Mouse (Mus musculus) adrenal gland, adult 2 months (tissue): ENCODE measurements around the gene Ier3. TPM values are rescaled to one million over a fixed set of nuclear protein-coding genes. Genes with fewer than 3 reads are reported as not detected.
A peak's percentile ranks its signal among the peaks of the same experiment; 100 is the strongest.

Source experiments
- DNase-seq: peaks from one replicate; pipeline ENCODE4 v3.0.0; 2021
- long read RNA-seq: library from polyadenylated mRNA; stranded (forward); transcript quantifications from one replicate; pipeline ENCODE4 v2.0.0, GENCODE M21; 2021
- polyA plus RNA-seq: library from polyadenylated mRNA; depleted of rRNA; stranded (reverse); fragments of >200 nt; gene quantifications from 2 replicates; pipeline ENCODE4 v1.2.3, GENCODE M21; 2012; rRNA removed
- total RNA-seq, 2 experiments: library from RNA; stranded (reverse); gene quantifications; 2 replicates each; pipeline ENCODE4 v1.2.3; 2021

The Ier3 gene
- total RNA-seq (10 to 100 TPM in 1 of 2 experiments, 1 to 10 TPM in 1; 9.6 to 13.8 TPM), polyA plus RNA-seq (17.1 and 17.6 TPM in 2 replicates)
- long read RNA-seq, partial matches to known transcripts = 0 of 1 reads
- long read RNA-seq, other reads (novel, unspliced or antisense) = 0 of 1 reads

DNA sequence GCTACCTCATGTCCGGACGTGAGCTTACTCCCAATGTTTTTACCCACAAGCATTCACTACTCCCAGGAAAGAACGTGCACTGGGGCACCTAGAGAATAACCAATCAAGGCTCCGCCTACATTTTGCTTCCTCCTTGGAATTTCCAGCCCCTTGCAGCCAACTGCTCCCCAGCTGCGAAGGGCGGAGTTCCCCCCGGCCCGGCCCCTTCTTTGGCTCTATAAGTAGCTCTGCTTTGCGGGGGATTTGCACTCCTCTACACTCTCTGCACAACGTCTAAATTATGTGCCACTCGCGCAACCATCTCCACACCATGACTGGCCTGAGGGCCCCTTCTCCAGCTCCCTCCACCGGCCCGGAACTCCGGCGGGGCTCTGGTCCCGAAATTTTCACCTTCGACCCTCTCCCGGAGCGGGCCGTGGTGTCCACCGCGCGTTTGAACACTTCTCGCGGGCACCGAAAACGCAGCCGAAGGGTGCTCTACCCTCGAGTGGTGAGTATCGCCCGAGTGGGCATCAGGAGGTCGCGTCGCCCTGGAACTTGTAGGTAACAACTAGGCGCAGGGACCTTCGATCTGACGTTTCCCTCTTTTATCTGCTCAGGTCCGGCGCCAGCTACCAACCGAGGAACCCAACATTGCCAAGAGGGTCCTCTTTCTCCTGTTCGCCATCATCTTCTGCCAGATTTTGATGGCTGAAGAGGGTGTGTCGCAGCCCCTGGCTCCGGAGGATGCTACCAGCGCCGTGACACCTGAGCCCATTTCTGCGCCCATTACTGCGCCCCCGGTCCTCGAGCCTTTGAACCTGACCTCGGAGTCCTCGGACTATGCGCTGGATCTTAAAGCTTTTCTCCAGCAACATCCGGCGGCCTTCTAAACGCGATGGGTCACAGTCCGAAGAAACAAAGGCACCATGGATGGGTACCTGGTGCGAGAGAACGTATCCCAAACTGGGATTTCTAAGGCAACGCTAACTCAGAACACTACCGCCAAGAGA lies at the start of gene Ier3:
Ier3 (plus strand) TSS at position 246 of the 992 bp plus-strand sequence.
- peak; percentile 91 for DNase-seq

GRCm38 (mm10) chr17:35776811-35777609 lies 44.5 kb upstream of the Ier3 start:
- peak; percentile 89 for DNase-seq

DNA sequence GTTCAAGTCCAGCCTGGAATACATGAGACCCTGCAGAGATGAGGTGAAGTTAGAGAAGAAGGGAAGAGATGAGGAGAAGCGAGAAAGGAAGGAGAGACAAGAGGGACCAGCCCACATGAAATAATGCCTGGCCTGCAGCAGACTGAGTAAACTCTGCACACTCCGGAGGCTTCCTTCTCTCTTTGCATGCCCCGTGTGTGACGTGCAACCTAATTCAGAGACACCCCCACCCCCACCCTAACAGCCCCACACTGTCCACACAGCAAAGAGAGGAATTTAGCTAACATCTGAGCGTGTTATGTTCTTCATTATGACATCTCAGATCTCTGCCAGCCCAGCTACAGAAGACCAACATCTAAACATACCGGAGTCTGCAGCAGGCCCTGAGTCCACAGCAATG lies 42.5 kb upstream of the Ier3 start:
- DNase-seq = no peak

GRCm38 (mm10) chr17:35779466-35780205 lies 41.8 kb upstream of the Ier3 start:
- no peak for DNase-seq

DNA sequence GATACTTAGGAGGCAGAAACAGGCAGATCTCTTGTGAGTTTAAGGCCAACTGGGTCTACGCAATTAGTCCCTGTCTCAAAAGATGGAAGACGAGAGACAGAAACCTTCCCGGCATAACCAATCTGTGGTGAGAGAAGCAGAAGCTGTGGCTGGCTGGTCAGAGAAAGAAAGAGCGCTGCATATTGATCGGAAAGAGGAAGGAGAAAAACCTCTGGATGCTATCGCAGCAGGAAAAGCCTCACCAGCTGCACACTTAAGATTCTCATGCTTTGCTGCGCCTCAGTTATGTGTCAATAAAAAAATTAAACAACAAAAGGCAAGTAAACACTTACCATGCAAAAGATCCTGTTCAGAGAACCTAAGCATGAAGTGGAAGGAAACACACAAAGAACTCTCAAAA lies 41.1 kb upstream of the Ier3 start:
- DNase-seq = no peak

DNA sequence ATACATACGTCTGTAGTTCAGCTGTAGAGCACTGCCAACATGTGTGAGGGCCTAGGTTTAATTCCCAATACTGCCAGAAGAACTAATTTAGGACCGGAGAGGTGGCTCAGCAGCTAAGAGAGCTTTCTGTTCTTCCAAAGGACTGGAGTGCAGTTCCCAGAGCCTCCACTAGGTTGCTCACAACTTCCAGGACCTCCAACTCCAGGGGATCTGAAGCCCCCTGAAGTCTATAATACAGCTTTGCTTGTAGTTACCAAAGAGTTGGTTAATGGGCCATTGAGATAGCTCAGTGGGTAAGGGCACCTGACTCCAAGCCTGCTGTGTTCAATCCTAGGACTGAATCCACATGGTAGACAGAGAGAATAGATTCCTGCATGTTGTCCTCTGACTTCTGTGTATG lies 39.1 kb upstream of the Ier3 start:
- no peak for DNase-seq

- DNase-seq = no peak
Observed at GRCm38 (mm10) chr17:35782924-35783323, 38.6 kb upstream of the Ier3 start.

DNA sequence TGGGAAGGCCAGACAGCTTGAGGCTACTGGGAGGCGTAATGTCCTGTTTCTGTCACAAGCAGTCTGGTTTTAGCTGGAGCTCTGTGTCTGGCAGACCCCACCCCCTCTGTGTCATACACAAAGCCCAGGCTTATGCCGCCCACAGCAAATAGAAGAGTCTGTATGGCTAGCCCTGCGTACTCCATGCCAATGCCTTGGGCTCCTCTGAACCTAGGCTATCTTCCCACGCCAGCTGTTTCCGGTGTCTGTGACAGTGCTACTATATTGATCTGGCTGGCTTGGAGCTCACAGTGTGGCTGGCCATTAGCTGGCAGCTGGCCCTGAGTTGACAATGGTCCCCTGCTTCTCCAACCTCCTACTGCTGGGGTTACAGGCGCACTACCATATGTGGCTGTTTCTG lies 37.5 kb upstream of the Ier3 start:
- peak; percentile 12 for DNase-seq

DNA sequence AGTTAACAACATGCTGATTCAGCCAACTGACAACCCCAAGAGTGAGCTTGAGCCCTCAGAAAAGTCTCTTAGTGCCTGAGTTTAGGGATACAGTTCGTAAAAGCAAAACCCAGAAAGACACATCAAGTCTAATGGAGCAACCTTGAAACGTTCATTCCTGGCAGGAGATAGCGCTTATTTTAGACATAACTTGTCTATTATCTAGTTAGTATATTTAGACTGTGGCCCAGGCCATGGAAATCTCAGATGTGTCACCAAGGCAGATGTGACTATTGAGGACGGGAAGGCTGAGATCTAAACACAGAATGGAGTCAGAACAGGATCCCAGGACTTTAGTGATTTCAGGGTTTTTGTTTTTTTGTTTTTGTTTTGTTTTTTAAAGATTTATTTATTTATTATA lies 36.3 kb upstream of the Ier3 start:
- DNase-seq = no peak

GRCm38 (mm10) chr17:35787493-35787892 lies 34.0 kb upstream of the Ier3 start:
- peak; percentile 28 for DNase-seq

- DNase-seq = no peak
Observed at GRCm38 (mm10) chr17:35788025-35788424, 33.5 kb upstream of the Ier3 start.

DNA sequence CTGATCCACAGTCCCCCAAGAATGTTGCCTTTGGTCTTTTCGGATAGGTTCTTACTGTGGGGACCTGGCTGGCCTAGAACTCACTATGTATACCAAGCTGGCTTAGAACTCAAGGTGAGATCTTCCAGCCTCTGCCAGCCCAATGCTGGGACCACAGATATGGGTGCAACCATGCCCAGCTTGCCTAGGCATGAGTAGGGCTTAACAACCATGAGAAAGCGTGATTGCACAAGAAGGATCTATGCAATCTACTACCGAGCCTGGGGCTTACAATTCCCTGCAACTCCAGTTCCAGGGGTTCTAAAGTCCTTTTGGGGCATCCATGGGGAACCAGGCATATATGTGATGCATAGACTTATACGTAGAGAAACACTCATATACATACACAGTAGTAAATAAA lies 30.6 kb upstream of the Ier3 start:
- no peak for DNase-seq

DNA sequence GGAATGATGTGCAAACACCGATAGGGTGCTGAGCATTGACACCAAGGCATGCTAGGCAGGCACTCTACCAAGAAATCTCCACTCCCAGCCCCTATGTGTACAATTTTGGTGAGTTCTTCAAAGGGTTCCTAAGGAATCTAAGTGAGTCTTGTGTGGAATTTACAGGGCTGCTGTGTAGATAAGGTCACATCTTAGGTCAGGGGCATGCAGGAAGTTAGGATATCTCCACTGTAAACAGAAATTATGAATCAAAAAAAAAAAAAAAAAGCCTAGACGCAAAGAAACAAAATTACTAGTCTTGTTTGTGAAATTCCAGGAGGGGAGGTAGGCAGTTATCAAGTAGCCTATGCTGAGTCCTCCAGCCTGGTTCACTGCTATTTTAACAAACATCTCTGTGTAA lies 28.6 kb upstream of the Ier3 start:
- DNase-seq = no peak

- DNase-seq = no peak
Observed at GRCm38 (mm10) chr17:35795099-35795498, 26.4 kb upstream of the Ier3 start.

DNA sequence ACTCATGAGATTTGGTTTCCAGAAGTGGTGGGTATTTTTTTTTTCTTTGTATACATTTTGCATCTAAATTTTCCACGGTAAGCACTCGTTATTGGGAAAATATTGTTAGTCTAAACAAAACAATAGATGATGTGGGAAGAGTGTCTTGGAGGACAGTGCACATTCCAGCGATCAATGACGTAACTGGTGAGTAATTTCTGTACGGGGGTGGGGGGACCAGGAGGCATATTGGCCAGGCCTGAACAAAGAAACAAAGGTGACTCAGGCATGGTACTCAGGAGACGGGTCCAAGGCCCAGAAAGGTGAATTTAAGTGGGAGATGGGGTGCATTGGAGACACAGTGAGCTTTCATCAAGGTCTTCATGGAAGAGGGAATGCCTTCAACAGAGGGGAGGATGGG lies 25.8 kb upstream of the Ier3 start:
- no peak for DNase-seq

DNA sequence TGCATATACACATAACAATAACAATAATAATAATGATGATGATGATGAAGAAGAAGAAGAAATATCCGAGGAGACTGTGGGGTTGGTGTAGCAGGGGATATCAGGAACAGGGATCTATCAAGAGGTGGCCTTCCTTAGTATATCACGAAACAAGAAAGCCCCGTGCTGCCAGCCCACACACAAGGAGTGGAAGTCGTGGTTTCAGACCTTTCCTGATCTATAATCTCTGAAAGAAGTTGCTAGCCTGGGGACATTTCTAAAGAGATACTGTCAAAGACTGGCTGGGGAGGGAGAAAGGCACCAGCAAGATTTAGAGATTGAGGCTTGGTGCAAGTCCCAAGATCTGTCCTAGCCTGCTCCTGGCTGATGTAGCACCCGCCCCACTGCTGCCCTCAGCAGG lies 24.6 kb upstream of the Ier3 start:
- DNase-seq = no peak

DNA sequence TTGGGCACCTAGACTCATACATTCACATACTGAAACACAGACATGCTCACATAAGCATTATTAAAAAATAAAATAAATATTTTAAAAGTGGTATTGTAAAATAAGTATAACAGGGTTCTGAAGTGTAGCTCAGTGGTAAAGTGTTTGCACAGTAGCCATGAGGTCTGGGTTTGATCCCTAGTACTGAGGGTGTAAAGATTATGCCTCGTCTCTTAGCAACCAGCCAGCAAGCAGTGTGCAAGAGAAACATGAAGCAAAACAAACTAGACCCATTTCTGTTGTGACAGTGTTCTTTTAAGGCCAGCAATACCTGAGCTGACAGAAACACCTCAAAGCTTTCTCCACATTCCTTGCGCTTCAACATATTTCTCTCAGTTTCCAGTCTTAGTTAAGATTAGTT lies 20.6 kb upstream of the Ier3 start:
- DNase-seq = no peak

DNA sequence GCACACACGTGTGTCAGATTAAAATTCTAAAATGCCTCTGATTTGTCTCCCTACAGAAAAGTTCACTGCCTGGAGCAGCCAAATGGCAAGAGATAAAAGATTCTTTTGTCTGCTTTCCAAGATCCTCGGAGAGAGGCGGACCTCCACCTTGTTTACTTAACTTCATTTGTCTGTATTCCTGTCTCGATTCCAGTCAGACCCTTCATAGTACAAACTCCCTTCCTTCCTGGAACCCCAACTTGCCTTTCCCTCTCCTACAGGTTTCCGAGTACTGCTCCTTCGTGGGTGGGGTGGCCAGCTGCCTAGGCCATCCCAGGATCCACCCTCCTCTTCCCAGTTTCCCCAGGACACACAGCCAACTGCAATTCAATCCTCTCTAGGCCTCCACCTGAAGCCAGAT lies 18.5 kb upstream of the Ier3 start:
- DNase-seq = peak; percentile 45

GRCm38 (mm10) chr17:35803858-35804399 lies 17.6 kb upstream of the Ier3 start:
- DNase-seq = no peak

DNA sequence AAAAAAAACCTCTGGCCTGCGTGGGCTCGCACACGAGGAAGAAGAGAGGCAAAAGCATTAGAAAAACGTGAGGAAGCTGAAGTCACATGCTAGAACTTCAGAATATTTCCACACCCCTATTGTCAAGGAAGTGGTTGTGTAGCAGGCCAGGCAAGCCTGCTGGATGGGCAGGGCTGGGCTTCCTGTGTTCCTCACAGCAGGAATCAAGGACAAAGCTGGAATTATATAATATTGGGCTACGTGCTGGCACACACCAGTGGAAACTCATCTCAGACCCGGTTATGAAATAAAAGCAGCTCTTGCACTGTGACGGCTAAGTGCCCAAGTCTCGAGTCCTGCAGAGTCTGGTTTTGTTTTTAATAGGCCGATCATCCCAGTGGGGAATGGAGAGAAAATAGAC lies 13.4 kb upstream of the Ier3 start:
- peak; percentile 83 for DNase-seq

GRCm38 (mm10) chr17:35809395-35809794 lies 12.1 kb upstream of the Ier3 start:
- DNase-seq = no peak
